Mouse (Mus musculus) small intestine, adult 2 months (tissue): ENCODE results near the gene Ppox.

Source experiments
- CTCF ChIP-seq: fragments of 200-500 bp; IDR thresholded peaks from 2 replicates; pipeline ENCODE4 v1.5.1; 2012; ENCODE audit warnings: low read depth, mild to moderate bottlenecking, control low read depth, inconsistent platforms, low read length, moderate library complexity, mixed read lengths; ENCODE audit not compliant: insufficient replicate concordance, insufficient read length; ENCODE audit errors: extremely low read depth
- POLR2A ChIP-seq: fragments of 200-500 bp; IDR thresholded peaks from 2 replicates; pipeline ENCODE4 v1.6.1; 2012; ENCODE audit warnings: low read depth, mild to moderate bottlenecking, control low read depth, inconsistent platforms, low read length, moderate library complexity

- TF ChIP-seq POLR2A (no peak), CTCF (no peak)
These were observed 41.0 kb upstream of the Ppox start for GRCm38 (mm10) chr1:171322012-171322411.
